Mouse (Mus musculus) liver, embryonic 14.5 days (tissue): Measurements from ENCODE around the gene Oma1.

Experiments used
- CTCF ChIP-seq: IDR thresholded peaks from 2 replicates; pipeline ENCODE4 v1.5.1; 2016; ENCODE audit warnings: antibody characterized with exemption, low read depth, control low read depth
- EP300 ChIP-seq: IDR thresholded peaks from 2 replicates; pipeline ENCODE4 v1.6.1; 2016; ENCODE audit warnings: antibody characterized with exemption, low read depth

GRCm38 (mm10) chr4:103313587-103314525 is at the start of gene Oma1:
- TF ChIP-seq CTCF = peak; percentile 96
- TF ChIP-seq EP300 = no peak
